Mouse (Mus musculus) ES-Bruce4 (cell line): ENCODE data around the gene Dpf2.

Source experiments
- CTCF ChIP-seq: IDR thresholded peaks from one replicate; pipeline ENCODE4 v1.8.1; 2011; ENCODE audit warnings: low read depth, low read length
- POLR2A ChIP-seq: IDR thresholded peaks from one replicate; pipeline ENCODE4 v1.8.1; 2011; ENCODE audit warnings: low read length; ENCODE audit not compliant: insufficient read depth

GRCm38 (mm10) chr19:5878916-5879315 lies 33.9 kb downstream of the Dpf2 start:
- TF ChIP-seq CTCF (no peak), POLR2A (no peak)
